Mouse (Mus musculus): ENCODE measurements around the gene Tulp2.

- TF ChIP-seq POLR2A (IDR thresholded peaks at IDR 0.05; ENCODE audit: low read depth, low read length) (no peak), CTCF (conservative IDR thresholded peaks at IDR 0.05; ENCODE audit: insufficient read depth, insufficient read length, low read depth, low read length) (no peak)
Observed at GRCm38 (mm10) chr7:45437046-45437445, 44.6 kb upstream of the Tulp2 start.
